Mouse (Mus musculus) embryonic facial prominence, embryonic 10.5 days (tissue): ENCODE data around the gene Tmigd3. TPM values are rescaled to one million over a fixed set of nuclear protein-coding genes. Genes with fewer than 3 reads are reported as not detected.

Experiments
- DNase-seq: peaks from one replicate; pipeline ENCODE4 v3.0.0-alpha.2; 2017; ENCODE audit warnings: low spot score
- H3K27ac ChIP-seq: fragments of 300-500 bp; sonication (generic); replicated peaks from 2 replicates; pipeline ENCODE4 v1.5.1; 2016; ENCODE audit warnings: mild to moderate bottlenecking
- H3K27me3 ChIP-seq: fragments of 300-500 bp; sonication (generic); replicated peaks from 2 replicates; pipeline ENCODE4 v1.6.1; 2016; ENCODE audit warnings: low read depth, mild to moderate bottlenecking; ENCODE audit not compliant: poor library complexity, severe bottlenecking
- H3K36me3 ChIP-seq: fragments of 300-500 bp; sonication (generic); replicated peaks from 2 replicates; pipeline ENCODE4 v1.6.1; 2016; ENCODE audit warnings: mild to moderate bottlenecking, moderate library complexity
- H3K4me1 ChIP-seq: fragments of 300-500 bp; sonication (generic); 2 replicates; pipeline ENCODE4 v1.6.1; 2016
- H3K4me3 ChIP-seq: fragments of 300-500 bp; sonication (generic); 2 replicates; pipeline ENCODE4 v1.5.1; 2016; ENCODE audit warnings: mild to moderate bottlenecking, moderate library complexity
- H3K9me3 ChIP-seq: fragments of 300-500 bp; sonication (generic); 2 replicates; pipeline ENCODE4 v1.6.1; 2016; ENCODE audit warnings: mild to moderate bottlenecking
- WGBS: fragments of 180-500 bp; shearing (Covaris S2); methylation state at CpG from one replicate; pipeline ENCODE4 v1.1.7; 2016; 5-methylcytosine and 5-hydroxymethylcytosine counted together
- polyA plus RNA-seq: library from polyadenylated mRNA; unstranded; fragments of >200 nt; fragmentation: Nextera tagmentation; extraction: Ambion mirVana; gene quantifications from 2 replicates; pipeline ENCODE4 v1.2.1, GENCODE M21; 2016

The Tmigd3 gene
- polyA plus RNA-seq, 1 experiment from 2014 or later, result not detected

- Histone ChIP-seq H3K27ac (no peak overlapping the region), H3K27me3 (no peaks in the 10 kb centered on the region), H3K4me1 (peaks cover 10% of the 10 kb centered on the region), H3K9me3 (no peaks in the 10 kb centered on the region), H3K4me3 (no peak overlapping the region), H3K36me3 (no peaks in the 10 kb centered on the region)
- 78% methylated on average over 4 of the region's 4 CpGs for WGBS
- no peak for DNase-seq
Observed at GRCm38 (mm10) chr3:105854786-105855185, 15.9 kb upstream of the Tmigd3 start.

DNA sequence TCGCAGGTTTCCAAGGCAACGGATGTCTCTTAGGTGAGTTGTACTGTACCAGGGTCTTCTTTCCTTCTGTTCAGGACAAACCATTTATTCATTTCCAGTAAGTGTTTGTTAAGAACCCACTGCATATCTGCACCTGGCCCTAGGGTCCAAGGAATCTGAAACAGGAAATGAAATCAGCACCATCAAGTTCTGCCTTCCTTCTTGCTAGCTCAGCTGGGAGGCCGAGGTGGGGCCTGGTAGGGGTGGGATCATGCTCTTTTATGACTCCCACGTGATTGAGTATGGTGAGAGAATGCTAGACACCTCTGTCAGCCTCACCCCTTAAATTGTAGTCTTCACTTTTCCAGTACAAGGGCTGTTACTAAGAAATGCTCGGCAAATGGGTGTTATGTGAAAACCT lies 13.2 kb upstream of the Tmigd3 start:
- 71% methylated on average over 5 of the region's 5 CpGs for WGBS
- H3K4me3 ChIP-seq, result no peak overlapping the region
- H3K27ac ChIP-seq, result no peak overlapping the region
- H3K9me3 ChIP-seq, result no peaks in the 10 kb centered on the region
- H3K27me3 ChIP-seq, result no peaks in the 10 kb centered on the region
- no peaks in the 10 kb centered on the region for H3K36me3 ChIP-seq
- peaks cover 21% of the 10 kb centered on the region for H3K4me1 ChIP-seq
- no peak for DNase-seq

- Histone ChIP-seq H3K4me1 (peaks cover 15% of the 10 kb centered on the region), H3K36me3 (no peaks in the 10 kb centered on the region), H3K9me3 (no peaks in the 10 kb centered on the region), H3K27ac (no peak overlapping the region), H3K4me3 (no peak overlapping the region), H3K27me3 (no peaks in the 10 kb centered on the region)
- DNase-seq, result no peak
- WGBS, result 17% methylated on average over 7 of the region's 7 CpGs
Observed at GRCm38 (mm10) chr3:105861747-105862366, 8.8 kb upstream of the Tmigd3 start.

GRCm38 (mm10) chr3:105864123-105864522 lies 6.6 kb upstream of the Tmigd3 start:
- no peak overlapping the region for H3K27ac ChIP-seq
- H3K36me3 ChIP-seq, result no peaks in the 10 kb centered on the region
- 74% methylated on average over 1 of the region's 1 CpGs for WGBS
- no peak overlapping the region for H3K4me3 ChIP-seq
- no peaks in the 10 kb centered on the region for H3K27me3 ChIP-seq
- no peaks in the 10 kb centered on the region for H3K9me3 ChIP-seq
- DNase-seq, result no peak
- H3K4me1 ChIP-seq, result peaks cover 12% of the 10 kb centered on the region

DNA sequence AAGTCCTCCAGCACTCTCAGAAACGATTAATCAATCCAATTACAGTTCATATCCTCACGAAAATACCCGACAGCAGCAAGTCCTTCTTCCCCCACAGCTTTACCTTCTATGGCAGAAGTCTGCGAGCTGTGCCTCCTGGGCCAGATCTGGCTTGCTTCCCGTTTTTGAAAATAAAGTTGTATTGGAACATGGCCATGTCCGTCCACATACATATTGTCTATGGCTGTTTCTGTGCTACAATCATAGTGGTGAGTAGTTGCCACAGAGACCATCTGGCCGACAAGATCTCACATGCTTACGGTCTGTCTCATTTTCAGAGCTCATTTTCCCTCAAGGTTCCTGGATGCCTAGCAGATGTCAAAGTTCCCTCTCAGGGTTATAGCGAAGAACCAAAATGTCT lies 5.6 kb upstream of the Tmigd3 start:
- H3K4me1 ChIP-seq, result peaks cover 12% of the 10 kb centered on the region
- 84% methylated on average over 9 of the region's 9 CpGs for WGBS
- no peak for DNase-seq
- no peak overlapping the region for H3K27ac ChIP-seq
- H3K4me3 ChIP-seq, result no peak overlapping the region
- no peaks in the 10 kb centered on the region for H3K9me3 ChIP-seq
- no peaks in the 10 kb centered on the region for H3K27me3 ChIP-seq
- H3K36me3 ChIP-seq, result no peaks in the 10 kb centered on the region

- no peak overlapping the region for H3K27ac ChIP-seq
- H3K27me3 ChIP-seq, result no peaks in the 10 kb centered on the region
- WGBS, result 84% methylated on average over 2 of the region's 2 CpGs
- H3K9me3 ChIP-seq, result no peaks in the 10 kb centered on the region
- no peak for DNase-seq
- H3K4me3 ChIP-seq, result no peak overlapping the region
- no peaks in the 10 kb centered on the region for H3K36me3 ChIP-seq
- peaks cover 10% of the 10 kb centered on the region for H3K4me1 ChIP-seq
Observed at GRCm38 (mm10) chr3:105868135-105868534, 2.6 kb upstream of the Tmigd3 start.

DNA sequence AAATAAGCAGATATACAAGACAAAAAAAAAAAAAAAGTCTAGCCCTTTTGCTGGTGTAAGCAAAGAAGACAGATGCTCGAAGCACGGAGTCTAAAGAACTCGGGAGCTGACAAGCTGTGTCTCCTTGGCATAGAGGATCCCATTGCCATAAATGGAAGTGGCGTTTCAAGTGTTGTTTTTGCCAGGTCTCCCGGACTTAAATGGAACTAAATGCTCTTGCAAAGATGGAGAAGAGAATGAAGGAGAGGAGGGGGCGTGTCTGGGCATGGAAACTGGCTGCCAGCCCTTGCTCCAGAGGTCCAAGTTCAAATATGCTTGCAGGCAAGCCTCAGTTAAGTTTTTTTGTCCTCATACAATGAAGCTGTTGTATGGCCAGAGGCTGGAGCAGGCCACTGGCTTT lies 1.3 kb downstream of the Tmigd3 start:
- H3K27ac ChIP-seq, result no peak overlapping the region
- no peaks in the 10 kb centered on the region for H3K9me3 ChIP-seq
- no peaks in the 10 kb centered on the region for H3K27me3 ChIP-seq
- no peak overlapping the region for H3K4me3 ChIP-seq
- peaks cover 10% of the 10 kb centered on the region for H3K4me1 ChIP-seq
- 71% methylated on average over 6 of the region's 6 CpGs for WGBS
- DNase-seq, result peak; percentile 15
- no peaks in the 10 kb centered on the region for H3K36me3 ChIP-seq

- Histone ChIP-seq H3K9me3 (no peaks in the 10 kb centered on the region), H3K4me3 (no peak overlapping the region), H3K36me3 (no peaks in the 10 kb centered on the region), H3K27ac (no peak overlapping the region), H3K27me3 (no peaks in the 10 kb centered on the region), H3K4me1 (peaks cover 10% of the 10 kb centered on the region)
- DNase-seq, result no peak
- WGBS, result 59% methylated on average over 3 of the region's 3 CpGs
Observed at GRCm38 (mm10) chr3:105872579-105872978, 1.9 kb downstream of the Tmigd3 start.

- peaks cover 10% of the 10 kb centered on the region for H3K4me1 ChIP-seq
- no peak overlapping the region for H3K27ac ChIP-seq
- 79% methylated on average over 6 of the region's 6 CpGs for WGBS
- no peaks in the 10 kb centered on the region for H3K36me3 ChIP-seq
- no peaks in the 10 kb centered on the region for H3K9me3 ChIP-seq
- no peak for DNase-seq
- H3K27me3 ChIP-seq, result no peaks in the 10 kb centered on the region
- no peak overlapping the region for H3K4me3 ChIP-seq
Observed at GRCm38 (mm10) chr3:105873451-105874445, 3.0 kb downstream of the Tmigd3 start.

DNA sequence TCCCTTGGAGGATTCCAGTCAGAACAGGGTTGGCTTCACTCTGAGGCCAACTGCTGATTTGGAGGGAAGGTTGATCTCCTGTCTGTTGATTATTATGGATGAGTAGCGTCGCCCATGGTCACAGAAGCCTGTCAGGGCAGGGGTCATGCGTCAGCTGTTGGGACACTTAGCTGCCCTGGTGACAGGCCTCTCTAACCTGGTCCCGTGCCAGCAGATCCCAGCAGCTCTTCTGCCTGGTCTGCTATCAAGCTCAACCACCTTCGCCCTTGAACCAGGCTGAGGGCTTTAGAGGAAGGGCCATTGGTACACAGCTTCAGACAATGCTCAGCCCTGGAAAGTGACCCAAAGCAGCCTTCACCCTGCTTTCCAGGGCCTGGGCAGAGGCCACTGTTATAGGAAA lies 5.3 kb downstream of the Tmigd3 start:
- Histone ChIP-seq H3K4me1 (peaks cover 10% of the 10 kb centered on the region), H3K9me3 (no peaks in the 10 kb centered on the region), H3K36me3 (no peaks in the 10 kb centered on the region), H3K27me3 (no peaks in the 10 kb centered on the region), H3K4me3 (no peak overlapping the region), H3K27ac (no peak overlapping the region)
- WGBS, result 79% methylated on average over 5 of the region's 5 CpGs
- peak; percentile 5 for DNase-seq

DNA sequence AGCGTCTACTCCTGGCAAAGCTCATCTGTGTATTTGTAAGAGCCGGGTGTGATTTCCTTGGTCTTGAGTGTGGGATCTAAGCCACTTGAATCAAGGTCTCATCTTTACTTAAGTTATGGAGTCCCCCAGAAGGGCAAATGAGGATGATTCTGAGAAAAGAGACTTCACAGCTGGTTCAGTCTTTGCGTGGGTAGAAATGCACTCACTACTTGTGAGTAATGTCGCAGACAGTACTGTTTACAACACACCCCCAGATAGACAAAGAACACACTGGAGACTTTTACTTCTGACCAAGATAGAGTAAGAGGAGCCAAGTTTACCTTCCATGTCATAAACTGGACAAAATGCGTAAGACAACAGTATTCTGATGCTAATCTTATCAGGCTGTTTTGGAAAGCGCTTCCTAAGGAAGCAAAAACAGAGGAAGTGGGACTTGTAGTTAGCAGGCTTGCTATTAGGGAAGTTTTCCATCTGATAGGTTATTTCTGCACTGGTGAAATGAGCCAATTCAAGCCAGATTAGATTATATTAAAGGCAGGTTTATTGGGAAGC lies 6.6 kb downstream of the Tmigd3 start:
- WGBS, result 88% methylated on average over 6 of the region's 6 CpGs
- Histone ChIP-seq H3K4me3 (no peak overlapping the region), H3K27me3 (no peaks in the 10 kb centered on the region), H3K36me3 (no peaks in the 10 kb centered on the region), H3K27ac (no peak overlapping the region), H3K9me3 (no peaks in the 10 kb centered on the region), H3K4me1 (peaks cover 5% of the 10 kb centered on the region)
- no peak for DNase-seq

- no peaks in the 10 kb centered on the region for H3K9me3 ChIP-seq
- peak; percentile 6 for DNase-seq
- no peak overlapping the region for H3K4me3 ChIP-seq
- H3K36me3 ChIP-seq, result no peaks in the 10 kb centered on the region
- WGBS, result 84% methylated on average over 2 of the region's 2 CpGs
- H3K27me3 ChIP-seq, result no peaks in the 10 kb centered on the region
- no peaks in the 10 kb centered on the region for H3K4me1 ChIP-seq
- no peak overlapping the region for H3K27ac ChIP-seq
Observed at GRCm38 (mm10) chr3:105877919-105878318, 7.2 kb downstream of the Tmigd3 start.

DNA sequence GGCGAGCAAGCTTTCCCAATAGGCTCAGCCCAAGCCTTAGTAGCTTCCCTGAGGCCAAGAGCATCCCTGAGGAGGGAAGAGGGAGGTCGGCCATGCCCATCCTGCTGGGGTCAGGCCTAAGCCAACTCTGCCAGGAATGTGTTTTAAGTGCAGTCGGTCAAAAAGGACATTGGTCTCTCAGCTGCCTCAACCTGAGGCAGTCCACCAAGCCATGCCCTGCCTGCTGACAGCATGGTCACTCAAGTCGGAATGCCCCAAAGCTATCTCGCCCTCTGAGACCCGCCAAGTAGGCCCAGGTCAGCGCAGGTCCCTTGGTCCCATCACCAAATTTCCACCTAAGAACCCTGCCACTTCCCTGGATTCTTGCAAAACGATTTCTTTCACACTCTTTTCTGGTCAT lies 8.0 kb downstream of the Tmigd3 start:
- Histone ChIP-seq H3K27me3 (no peaks in the 10 kb centered on the region), H3K4me3 (no peak overlapping the region), H3K36me3 (no peaks in the 10 kb centered on the region), H3K4me1 (no peaks in the 10 kb centered on the region), H3K9me3 (no peaks in the 10 kb centered on the region), H3K27ac (no peak overlapping the region)
- WGBS, result 86% methylated on average over 8 of the region's 8 CpGs
- peak; percentile 6 for DNase-seq
